Comparison of ENCODE assay signal across 10 mouse cellular contexts in genomic region chr11:100200104-100200820, GRCm38 (mm10). TPM values are rescaled to one million over a fixed set of nuclear protein-coding genes. Genes with fewer than 3 reads are reported as not detected.
A peak's percentile ranks its signal among the peaks of the same experiment; 100 is the strongest.
DNase-seq lines count a peak whose midpoint lies in the region; ATAC-seq and TF ChIP-seq lines count a peak whose summit lies in the region.
"Had no signal": no experiment of that assay in that cellular context is flagged by ENCODE, and none has a peak within 500 bp of the region (broad histone marks: within the 10 kb centered on the region; RNA-seq: fewer than 3 reads in every experiment).

No protein-coding gene starts in this region.

- DNase-seq in forebrain, embryonic 14.5 days (ENCODE audit: low spot score), result peak; percentile 5
- DNase-seq in liver, adult 2 months (ENCODE audit: extremely low read depth, low read depth, low spot score), result no peak
- DNase-seq in layer of hippocampus, postnatal 10 days (ENCODE audit: low spot score in 2 of 2), result peak; percentile 63 to 68
- peak; percentile 62 for DNase-seq in retina, postnatal 1 day

- H3K4me3 ChIP-seq in forebrain, embryonic 14.5 days (ENCODE audit: low read depth, low read length), result no peak overlapping the region
- no peak overlapping the region for H3K4me3 ChIP-seq in forebrain, embryonic 15.5 days
- H3K4me3 ChIP-seq in liver, adult 2 months (ENCODE audit: insufficient read depth, low read depth, low read length), result no peak overlapping the region
- H3K4me3 ChIP-seq in liver, embryonic 12.5 days, result no peak overlapping the region
- H3K4me3 ChIP-seq in bone marrow, adult 2 months (replicated peaks; ENCODE audit: control insufficient read depth, low read depth, low read length), result no peak overlapping the region
- no peak overlapping the region for H3K4me3 ChIP-seq in kidney, embryonic 16.5 days (ENCODE audit: low read length)

- TF ChIP-seq CTCF in liver, adult 2 months (IDR thresholded peaks at IDR 0.05; ENCODE audit: low read depth, low read length), result peak; percentile 28; the same call in 1 of the 2 replicates
- TF ChIP-seq CTCF in bone marrow, adult 2 months (IDR thresholded peaks at IDR 0.05; ENCODE audit: control insufficient read depth, insufficient read depth, low read length), result peak; percentile 20; the same call in 1 of the 2 replicates

- 43% methylated on average over 8 of the region's 8 CpGs for WGBS in forebrain, embryonic 14.5 days
- 47% methylated on average over 8 of the region's 8 CpGs for WGBS in forebrain, embryonic 15.5 days
- 42% methylated on average over 8 of the region's 8 CpGs for WGBS in liver, adult 2 months
- WGBS in liver, embryonic 12.5 days (ENCODE audit: insufficient replicate concordance), result 38% methylated on average over 8 of the region's 8 CpGs
- 43% methylated on average over 8 of the region's 8 CpGs for WGBS in bone marrow, adult 2 months
- 49% methylated on average over 8 of the region's 8 CpGs for WGBS in kidney, embryonic 16.5 days

- no peak overlapping the region for H3K27ac ChIP-seq in forebrain, embryonic 14.5 days (ENCODE audit: low read depth, low read length)
- H3K27ac ChIP-seq in forebrain, embryonic 15.5 days (replicated peaks), result no peak overlapping the region
- no peak overlapping the region for H3K27ac ChIP-seq in liver, adult 2 months (replicated peaks; ENCODE audit: insufficient read depth, low read depth, low read length)
- no peak overlapping the region for H3K27ac ChIP-seq in liver, embryonic 12.5 days
- H3K27ac ChIP-seq in bone marrow, adult 2 months (ENCODE audit: control insufficient read depth, insufficient read depth, low read depth, low read length, poor library complexity), result no peak overlapping the region
- H3K27ac ChIP-seq in kidney, embryonic 16.5 days (ENCODE audit: low read length), result no peak overlapping the region

- TF ChIP-seq POLR2A in liver, adult 2 months (IDR thresholded peaks at IDR 0.05; ENCODE audit: extremely low read depth, insufficient read depth, low read length), result no peak
- TF ChIP-seq POLR2A in bone marrow, adult 2 months (IDR thresholded peaks at IDR 0.05; ENCODE audit: borderline replicate concordance, control insufficient read depth, low read depth, low read length), result no peak

- H3K4me2 ChIP-seq in forebrain, embryonic 14.5 days (ENCODE audit: low read length), result no peak overlapping the region
- no peak overlapping the region for H3K4me2 ChIP-seq in forebrain, embryonic 15.5 days (replicated peaks)
- no peak overlapping the region for H3K4me2 ChIP-seq in liver, embryonic 12.5 days
- no peak overlapping the region for H3K4me2 ChIP-seq in kidney, embryonic 16.5 days (replicated peaks; ENCODE audit: low read depth, low read length)

- no peaks in the 10 kb centered on the region for H3K9me3 ChIP-seq in forebrain, embryonic 14.5 days (replicated peaks; ENCODE audit: control insufficient read depth, low read length)
- H3K9me3 ChIP-seq in forebrain, embryonic 15.5 days, result no peaks in the 10 kb centered on the region
- H3K9me3 ChIP-seq in liver, embryonic 12.5 days (replicated peaks), result no peaks in the 10 kb centered on the region
- H3K9me3 ChIP-seq in kidney, embryonic 16.5 days (ENCODE audit: low read length), result no peaks in the 10 kb centered on the region

- ATAC-seq in forebrain, embryonic 14.5 days, result no peak
- no peak for ATAC-seq in forebrain, embryonic 15.5 days (replicated peaks)
- no peak for ATAC-seq in liver, embryonic 12.5 days
- ATAC-seq in kidney, embryonic 16.5 days (ENCODE audit: low FRiP score, low TSS enrichment), result no peak

- H3K4me1 ChIP-seq in forebrain, embryonic 14.5 days (ENCODE audit: control insufficient read depth, insufficient read depth, low read length), result no peaks in the 10 kb centered on the region
- H3K4me1 ChIP-seq in forebrain, embryonic 15.5 days, result no peaks in the 10 kb centered on the region
- no peaks in the 10 kb centered on the region for H3K4me1 ChIP-seq in liver, adult 2 months (ENCODE audit: control insufficient read depth, insufficient read depth, low read length)
- no peaks in the 10 kb centered on the region for H3K4me1 ChIP-seq in liver, embryonic 12.5 days
- H3K4me1 ChIP-seq in bone marrow, adult 2 months (ENCODE audit: control insufficient read depth, insufficient read depth, low read length), result no peaks in the 10 kb centered on the region; the same call in 1 of the 2 replicates
- no peaks in the 10 kb centered on the region for H3K4me1 ChIP-seq in kidney, embryonic 16.5 days (ENCODE audit: insufficient read depth, low read length)

- no peak overlapping the region for H3K9ac ChIP-seq in forebrain, embryonic 14.5 days (ENCODE audit: low read length)
- H3K9ac ChIP-seq in forebrain, embryonic 15.5 days (replicated peaks), result no peak overlapping the region
- H3K9ac ChIP-seq in liver, adult 2 months (ENCODE audit: low read depth, low read length), result no peak overlapping the region
- H3K9ac ChIP-seq in liver, embryonic 12.5 days, result no peak overlapping the region
- no peak overlapping the region for H3K9ac ChIP-seq in kidney, embryonic 16.5 days (replicated peaks; ENCODE audit: low read length)

- no peaks in the 10 kb centered on the region for H3K27me3 ChIP-seq in forebrain, embryonic 14.5 days (replicated peaks; ENCODE audit: control insufficient read depth, insufficient read depth, low read length)
- no peaks in the 10 kb centered on the region for H3K27me3 ChIP-seq in forebrain, embryonic 15.5 days
- no peaks in the 10 kb centered on the region for H3K27me3 ChIP-seq in liver, adult 2 months (ENCODE audit: control insufficient read depth, insufficient read depth, low read length)
- no peaks in the 10 kb centered on the region for H3K27me3 ChIP-seq in liver, embryonic 12.5 days (replicated peaks)
- H3K27me3 ChIP-seq in kidney, embryonic 16.5 days (ENCODE audit: insufficient read depth, low read length), result no peaks in the 10 kb centered on the region

- no peaks in the 10 kb centered on the region for H3K79me2 ChIP-seq in liver, adult 2 months (ENCODE audit: control insufficient read depth, insufficient read depth, low read length)

- H3K36me3 ChIP-seq in forebrain, embryonic 14.5 days (ENCODE audit: control insufficient read depth, insufficient read depth, low read length), result no peaks in the 10 kb centered on the region
- H3K36me3 ChIP-seq in forebrain, embryonic 15.5 days, result no peaks in the 10 kb centered on the region
- H3K36me3 ChIP-seq in liver, adult 2 months (ENCODE audit: control insufficient read depth, insufficient read depth, low read length), result no peaks in the 10 kb centered on the region
- no peaks in the 10 kb centered on the region for H3K36me3 ChIP-seq in liver, embryonic 12.5 days
- no peaks in the 10 kb centered on the region for H3K36me3 ChIP-seq in kidney, embryonic 16.5 days (ENCODE audit: insufficient read depth, low read length)

RNA-seq across cellular contexts. Expression of gene Krt14, which starts 7.1 kb away (rescaled TPM):
- 0.20 TPM in 1 of 2 replicates, not detected in the other for polyA plus RNA-seq in forebrain, embryonic 14.5 days (2014; fragmentation: Nextera tagmentation; extraction: Ambion mirVana)
- polyA plus RNA-seq in forebrain, embryonic 15.5 days (2015; fragmentation: Nextera tagmentation; extraction: Ambion mirVana), result 0.25 TPM in 1 of 2 replicates, not detected in the other
- total RNA-seq in liver, adult 2 months (2014; rRNA removed), result not detected in 2 replicates
- not detected in 2 replicates for polyA plus RNA-seq in liver, adult 2 months (2012; rRNA removed)
- polyA plus RNA-seq in liver, embryonic 12.5 days (2016; fragmentation: Nextera tagmentation; extraction: Ambion mirVana), result 1.1 and 1.7 TPM in 2 replicates
- not detected in 2 replicates for polyA plus RNA-seq in bone marrow, adult 2 months (2011; ENCODE audit: insufficient read depth, insufficient read length, low replicate concordance, missing spikeins)
- under 1 TPM in 1 of 2 experiments, not detected in 1; 0.43 TPM for total RNA-seq in layer of hippocampus, postnatal 10 days (2021)
- 0.90 and 1.7 TPM in 2 replicates for polyA plus RNA-seq in kidney, embryonic 16.5 days (2015; fragmentation: Nextera tagmentation; extraction: Ambion mirVana)

RNA-seq across cellular contexts. Expression of gene Krt9, which starts 7.2 kb away (rescaled TPM):
- polyA plus RNA-seq in forebrain, embryonic 14.5 days (2014; fragmentation: Nextera tagmentation; extraction: Ambion mirVana), result not detected in 2 replicates
- not detected in 2 replicates for polyA plus RNA-seq in forebrain, embryonic 15.5 days (2015; fragmentation: Nextera tagmentation; extraction: Ambion mirVana)
- not detected in 2 replicates for total RNA-seq in liver, adult 2 months (2014; rRNA removed)
- polyA plus RNA-seq in liver, adult 2 months (2012; rRNA removed), result not detected in 2 replicates
- polyA plus RNA-seq in liver, embryonic 12.5 days (2016; fragmentation: Nextera tagmentation; extraction: Ambion mirVana), result not detected in 2 replicates
- not detected in 2 replicates for polyA plus RNA-seq in bone marrow, adult 2 months (2011; ENCODE audit: insufficient read depth, insufficient read length, low replicate concordance, missing spikeins)
- total RNA-seq in layer of hippocampus, postnatal 10 days (2021), result 1 to 10 TPM; 1.1 to 1.2 TPM
- not detected in 2 replicates for polyA plus RNA-seq in kidney, embryonic 16.5 days (2015; fragmentation: Nextera tagmentation; extraction: Ambion mirVana)
- polyA plus RNA-seq: heart, embryonic 16.5 days had no signal

RNA-seq across cellular contexts. Expression of gene Krt16, which starts 48.4 kb away (rescaled TPM):
- not detected in 2 replicates for polyA plus RNA-seq in forebrain, embryonic 14.5 days (2014; fragmentation: Nextera tagmentation; extraction: Ambion mirVana)
- polyA plus RNA-seq in forebrain, embryonic 15.5 days (2015; fragmentation: Nextera tagmentation; extraction: Ambion mirVana), result not detected in 2 replicates
- not detected in 2 replicates for total RNA-seq in liver, adult 2 months (2014; rRNA removed)
- not detected in 2 replicates for polyA plus RNA-seq in liver, adult 2 months (2012; rRNA removed)
- not detected in 2 replicates for polyA plus RNA-seq in liver, embryonic 12.5 days (2016; fragmentation: Nextera tagmentation; extraction: Ambion mirVana)
- not detected in 2 replicates for polyA plus RNA-seq in bone marrow, adult 2 months (2011; ENCODE audit: insufficient read depth, insufficient read length, low replicate concordance, missing spikeins)
- total RNA-seq in layer of hippocampus, postnatal 10 days (2021), result not detected
- polyA plus RNA-seq in kidney, embryonic 16.5 days (2015; fragmentation: Nextera tagmentation; extraction: Ambion mirVana), result not detected in 2 replicates
- polyA plus RNA-seq: neural tube, embryonic 14.5 days had no signal

RNA-seq across cellular contexts. Expression of gene Krt19, which starts 51.8 kb away (rescaled TPM):
- polyA plus RNA-seq in forebrain, embryonic 14.5 days (2014; fragmentation: Nextera tagmentation; extraction: Ambion mirVana), result 0.22 and 1.2 TPM in 2 replicates
- 0.32 and 3.8 TPM in 2 replicates for polyA plus RNA-seq in forebrain, embryonic 15.5 days (2015; fragmentation: Nextera tagmentation; extraction: Ambion mirVana)
- 2.8 and 4.5 TPM in 2 replicates for total RNA-seq in liver, adult 2 months (2014; rRNA removed)
- 2.4 and 2.6 TPM in 2 replicates for polyA plus RNA-seq in liver, adult 2 months (2012; rRNA removed)
- polyA plus RNA-seq in liver, embryonic 12.5 days (2016; fragmentation: Nextera tagmentation; extraction: Ambion mirVana), result 4.0 and 6.7 TPM in 2 replicates
- polyA plus RNA-seq in bone marrow, adult 2 months (2011; ENCODE audit: insufficient read depth, insufficient read length, low replicate concordance, missing spikeins), result not detected in 2 replicates
- 1 to 10 TPM in 1 of 2 experiments, under 1 TPM in 1; 0.64 to 1.0 TPM for total RNA-seq in layer of hippocampus, postnatal 10 days (2021)
- 96.4 and 105 TPM in 2 replicates for polyA plus RNA-seq in kidney, embryonic 16.5 days (2015; fragmentation: Nextera tagmentation; extraction: Ambion mirVana)
